Mouse (Mus musculus) adrenal gland, adult 2 months (tissue): ENCODE results near the gene Fam47c. TPM values are rescaled to one million over a fixed set of nuclear protein-coding genes. Genes with fewer than 3 reads are reported as not detected.

Source experiments
- DNase-seq: peaks from one replicate; pipeline ENCODE4 v3.0.0; 2021
- long read RNA-seq: library from polyadenylated mRNA; stranded (forward); transcript quantifications from one replicate; pipeline ENCODE4 v2.0.0, GENCODE M21; 2021
- polyA plus RNA-seq: library from polyadenylated mRNA; depleted of rRNA; stranded (reverse); fragments of >200 nt; gene quantifications from 2 replicates; pipeline ENCODE4 v1.2.3, GENCODE M21; 2012; rRNA removed
- total RNA-seq, 2 experiments: library from RNA; stranded (reverse); gene quantifications; 2 replicates each; pipeline ENCODE4 v1.2.3; 2021

The Fam47c gene
- total RNA-seq: not detected
- polyA plus RNA-seq: not detected in 2 replicates
- long read RNA-seq: 0 reads

- DNase-seq: no peak
Measured at GRCm38 (mm10) chrX:78737463-78737862, at the start of gene Fam47c. Gene Fam47c, plus strand, starts transcription at chrX:78737763.

- DNase-seq: no peak
Measured at GRCm38 (mm10) chrX:78769408-78769807, 31.8 kb downstream of the Fam47c start.

- DNase-seq: no peak
Measured at GRCm38 (mm10) chrX:78777078-78777477, 39.5 kb downstream of the Fam47c start.

Other genes starting within 250 kb of the Fam47c start
- 1 to 10 TPM; 2.3 to 2.6 TPM for gene Prrg1, start 153.9 kb upstream of the Fam47c start, total RNA-seq
- 0.22 and 0.51 TPM in 2 replicates for gene Prrg1, start 153.9 kb upstream of the Fam47c start, polyA plus RNA-seq